ENCODE assay signal across 11 mouse cellular contexts in genomic region chr9:119483554-119484353, GRCm38 (mm10). TPM values are rescaled to one million over a fixed set of nuclear protein-coding genes. Genes with fewer than 3 reads are reported as not detected.
A peak's percentile ranks its signal among the peaks of the same experiment; 100 is the strongest.
DNase-seq lines count a peak whose midpoint lies in the region; ATAC-seq lines count a peak whose summit lies in the region.
"Had no signal": no experiment of that assay in that cellular context is flagged by ENCODE, and none has a peak within 500 bp of the region (broad histone marks: within the 10 kb centered on the region; RNA-seq: fewer than 3 reads in every experiment).

No protein-coding gene starts in this region.

- no peak overlapping the region for H3K4me3 ChIP-seq in hindbrain, embryonic 10.5 days
- H3K4me3 ChIP-seq in hindbrain, embryonic 11.5 days (ENCODE audit: low read depth, low read length) = no peak overlapping the region
- H3K4me3 ChIP-seq in heart, embryonic 10.5 days = no peak overlapping the region
- H3K4me3 ChIP-seq: embryonic facial prominence, embryonic 13.5 days had no signal

- H3K27ac ChIP-seq in hindbrain, embryonic 10.5 days = 0 out of 2 replicates have a peak overlapping the region, but pooled peaks have one; percentile 8
- no peak overlapping the region for H3K27ac ChIP-seq in hindbrain, embryonic 11.5 days (ENCODE audit: low read depth, low read length)
- H3K27ac ChIP-seq in heart, embryonic 10.5 days = peak overlapping the region; percentile 52; the same call in 1 of the 2 replicates
- H3K27ac ChIP-seq: embryonic facial prominence, embryonic 13.5 days had no signal

- no peaks in the 10 kb centered on the region for H3K9me3 ChIP-seq in hindbrain, embryonic 10.5 days
- H3K9me3 ChIP-seq in hindbrain, embryonic 11.5 days (ENCODE audit: control insufficient read depth, low read length) = no peaks in the 10 kb centered on the region
- no peaks in the 10 kb centered on the region for H3K9me3 ChIP-seq in heart, embryonic 10.5 days
- H3K9me3 ChIP-seq: embryonic facial prominence, embryonic 13.5 days had no signal

- H3K27me3 ChIP-seq in hindbrain, embryonic 10.5 days (ENCODE audit: insufficient read depth, poor library complexity, severe bottlenecking) = 0 out of 2 replicates have a peak, but pooled peaks cover 3% of the 10 kb centered on the region
- H3K27me3 ChIP-seq in hindbrain, embryonic 11.5 days (ENCODE audit: control insufficient read depth, insufficient read depth, low read length) = no peaks in the 10 kb centered on the region
- peaks cover 16% of the 10 kb centered on the region for H3K27me3 ChIP-seq in heart, embryonic 10.5 days (ENCODE audit: insufficient read depth, poor library complexity, severe bottlenecking)
- H3K27me3 ChIP-seq: embryonic facial prominence, embryonic 13.5 days; Patski had no signal

- WGBS in hindbrain, embryonic 10.5 days = 56% methylated on average over 23 of the region's 23 CpGs
- 53% methylated on average over 23 of the region's 23 CpGs for whole genome bisulfite sequencing in hindbrain, embryonic 11.5 days
- 52% methylated on average over 23 of the region's 23 CpGs for WGBS in heart, embryonic 10.5 days

- H3K4me1 ChIP-seq in hindbrain, embryonic 10.5 days (replicated peaks) = peaks cover 25% of the 10 kb centered on the region
- H3K4me1 ChIP-seq in hindbrain, embryonic 11.5 days (replicated peaks; ENCODE audit: control insufficient read depth, insufficient read depth, low read length) = no peaks in the 10 kb centered on the region
- peaks cover 25% of the 10 kb centered on the region for H3K4me1 ChIP-seq in heart, embryonic 10.5 days
- H3K4me1 ChIP-seq: embryonic facial prominence, embryonic 13.5 days had no signal

- no peak for DNase-seq in hindbrain, embryonic 10.5 days (ENCODE audit: low spot score)
- no peak for DNase-seq in hindbrain, embryonic 11.5 days (ENCODE audit: low spot score)
- peak; percentile 22 for DNase-seq in cerebellum, adult 9-10 months
- DNase-seq in heart, embryonic 10.5 days (ENCODE audit: low spot score) = no peak
- peak; percentile 11 for DNase-seq in kidney, postnatal 14 days
- no peak for DNase-seq in T-cell, adult 2 months (ENCODE audit: low spot score)
- DNase-seq in embryo, embryonic 11 days = no peak
- DNase-seq in natural killer cell, adult 2 months (ENCODE audit: low spot score in 2 of 2) = no peak
- DNase-seq: layer of hippocampus, adult 9-11 months had no signal

- H3K9ac ChIP-seq in hindbrain, embryonic 11.5 days (ENCODE audit: low read depth, low read length) = no peak overlapping the region
- H3K9ac ChIP-seq: embryonic facial prominence, embryonic 13.5 days had no signal

- no peak for ATAC-seq in hindbrain, embryonic 11.5 days (ENCODE audit: low FRiP score)
- ATAC-seq: Patski had no signal

- H3K36me3 ChIP-seq in hindbrain, embryonic 10.5 days = no peaks in the 10 kb centered on the region
- no peaks in the 10 kb centered on the region for H3K36me3 ChIP-seq in hindbrain, embryonic 11.5 days (ENCODE audit: control insufficient read depth, insufficient read depth, low read length)
- H3K36me3 ChIP-seq in heart, embryonic 10.5 days = peaks cover 30% of the 10 kb centered on the region
- H3K36me3 ChIP-seq: embryonic facial prominence, embryonic 13.5 days had no signal

- H3K4me2 ChIP-seq in hindbrain, embryonic 11.5 days (replicated peaks; ENCODE audit: low read depth, low read length) = no peak overlapping the region
- H3K4me2 ChIP-seq: embryonic facial prominence, embryonic 13.5 days had no signal

RNA-seq across cellular contexts. Expression of gene Exog, which starts 39.0 kb away (rescaled TPM):
- 37.2 and 39.4 TPM in 2 replicates for polyA plus RNA-seq in hindbrain, embryonic 10.5 days (2016; fragmentation: Nextera tagmentation; extraction: Ambion mirVana)
- polyA plus RNA-seq in hindbrain, embryonic 11.5 days (2014; fragmentation: Nextera tagmentation; extraction: Ambion mirVana) = 46.2 and 47.3 TPM in 2 replicates
- polyA plus RNA-seq in heart, embryonic 10.5 days (2016; fragmentation: Nextera tagmentation; extraction: Ambion mirVana) = 16.2 and 25.0 TPM in 2 replicates

Comparison
In these comparisons a context has a peak if more than half of its experiments do, and no peak if none do; other contexts are left out.
1. DNase-seq: peak in cerebellum, adult 9-10 months (single experiment) and kidney, postnatal 14 days (single experiment); none in hindbrain, embryonic 10.5 days (single experiment), hindbrain, embryonic 11.5 days (single experiment), heart, embryonic 10.5 days (single experiment), T-cell, adult 2 months (single experiment), embryo, embryonic 11 days (single experiment) and natural killer cell, adult 2 months (0 of 2).